In genomic region chr8:76972947-76973552, GRCm38 (mm10) we compare ENCODE assay signal across 8 mouse cellular contexts.
A peak's percentile ranks its signal among the peaks of the same experiment; 100 is the strongest.
DNase-seq lines count a peak whose midpoint lies in the region; ATAC-seq lines count a peak whose summit lies in the region.

No protein-coding gene starts in this region.

- no peak overlapping the region for H3K4me3 ChIP-seq in heart, embryonic 10.5 days
- no peak overlapping the region for H3K4me3 ChIP-seq in intestine, embryonic 16.5 days (ENCODE audit: low read length)

- no peak overlapping the region for H3K27ac ChIP-seq in heart, embryonic 10.5 days
- H3K27ac ChIP-seq in intestine, embryonic 16.5 days (ENCODE audit: low read length), result no peak overlapping the region

- no peak overlapping the region for H3K4me2 ChIP-seq in intestine, embryonic 16.5 days (ENCODE audit: low read depth, low read length)

- no peaks in the 10 kb centered on the region for H3K27me3 ChIP-seq in heart, embryonic 10.5 days (ENCODE audit: insufficient read depth, poor library complexity, severe bottlenecking)
- H3K27me3 ChIP-seq in intestine, embryonic 16.5 days (replicated peaks; ENCODE audit: control insufficient read depth, insufficient read depth, low read length), result no peaks in the 10 kb centered on the region

- 72% methylated on average over 8 of the region's 8 CpGs for WGBS in heart, embryonic 10.5 days
- WGBS in intestine, embryonic 16.5 days, result 51% methylated on average over 8 of the region's 8 CpGs

- no peaks in the 10 kb centered on the region for H3K9me3 ChIP-seq in heart, embryonic 10.5 days
- no peaks in the 10 kb centered on the region for H3K9me3 ChIP-seq in intestine, embryonic 16.5 days (ENCODE audit: control insufficient read depth, low read length)

- H3K4me1 ChIP-seq in heart, embryonic 10.5 days, result peaks cover 4% of the 10 kb centered on the region; the same call in 1 of the 2 replicates
- no peaks in the 10 kb centered on the region for H3K4me1 ChIP-seq in intestine, embryonic 16.5 days (ENCODE audit: control insufficient read depth, insufficient read depth, low read length)

- peak; percentile 50 for ATAC-seq in intestine, embryonic 16.5 days
- no peak for ATAC-seq in granulocyte monocyte progenitor cell, adult 5-6 weeks (replicated peaks; ENCODE audit: poor library complexity, severe bottlenecking)

- no peaks in the 10 kb centered on the region for H3K36me3 ChIP-seq in heart, embryonic 10.5 days
- H3K36me3 ChIP-seq in intestine, embryonic 16.5 days (ENCODE audit: control insufficient read depth, insufficient read depth, low read length), result no peaks in the 10 kb centered on the region

- no peak overlapping the region for H3K9ac ChIP-seq in intestine, embryonic 16.5 days (ENCODE audit: low read depth, low read length)

- DNase-seq in heart, adult 11 months, result peak; percentile 92
- no peak for DNase-seq in heart, embryonic 10.5 days (ENCODE audit: low spot score)
- peak; percentile 19 for DNase-seq in ES-CJ7 (ENCODE audit: low read depth, low spot score)
- DNase-seq in cerebellum, postnatal 10 days, result peak; percentile 30 to 37
- DNase-seq in ovary, postnatal 10 days (ENCODE audit: low spot score), result peak; percentile 13
- DNase-seq in spleen, postnatal 4 days (ENCODE audit: low spot score in 2 of 2), result no peak

Comparison
In these comparisons a context has a peak if more than half of its experiments do, and no peak if none do; other contexts are left out.
1. DNase-seq: peak in heart, adult 11 months (single experiment), ES-CJ7 (single experiment), cerebellum, postnatal 10 days (2 of 2) and ovary, postnatal 10 days (single experiment); none in heart, embryonic 10.5 days (single experiment) and spleen, postnatal 4 days (0 of 2).